Mouse (Mus musculus): ENCODE results near the gene Lig3. TPM values are rescaled to one million over a fixed set of nuclear protein-coding genes. Genes with fewer than 3 reads are reported as not detected.

Gene Lig3
- polyA plus RNA-seq, 1 experiment from 2014 or later = 27.3 TPM

DNA sequence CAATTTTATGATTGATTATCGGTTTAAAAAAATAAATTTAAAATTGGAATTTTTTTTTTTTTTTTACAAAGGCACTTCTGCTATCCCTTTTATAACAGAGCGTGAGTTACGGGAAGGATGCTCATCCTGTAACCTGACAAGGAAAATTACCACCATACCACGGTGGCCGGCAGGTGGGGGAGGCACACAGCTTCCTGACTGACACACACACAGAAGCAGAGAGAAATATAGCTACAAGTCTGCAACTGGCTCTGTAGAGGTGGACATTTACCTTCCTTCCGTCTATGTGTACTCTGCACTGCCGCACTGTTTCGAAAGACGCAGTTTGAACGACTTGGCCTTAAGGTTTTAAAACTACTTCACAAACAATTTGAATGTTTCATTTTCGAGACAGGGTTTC lies 71.2 kb downstream of the Lig3 start:
- H3K27me3 ChIP-seq (ENCODE audit: control insufficient read depth, insufficient read depth, low read length) = no peaks in the 10 kb centered on the region
- H3K27ac ChIP-seq (ENCODE audit: low read length) = no peak overlapping the region
- no peak overlapping the region for H3K4me3 ChIP-seq (replicated peaks; ENCODE audit: low read length)
- WGBS = 83% methylated on average over 11 of the region's 11 CpGs
- ATAC-seq (ENCODE audit: insufficient read depth, low FRiP score) = no peak
- H3K9ac ChIP-seq (ENCODE audit: low read length) = no peak overlapping the region
- H3K36me3 ChIP-seq (ENCODE audit: control insufficient read depth, insufficient read depth, low read length) = no peaks in the 10 kb centered on the region
- peaks cover 6% of the 10 kb centered on the region for H3K4me1 ChIP-seq (ENCODE audit: control insufficient read depth, insufficient read depth, low read length)
- H3K9me3 ChIP-seq (replicated peaks; ENCODE audit: control insufficient read depth, low read length) = no peaks in the 10 kb centered on the region
- H3K4me2 ChIP-seq (ENCODE audit: low read depth, low read length) = no peak overlapping the region

GRCm38 (mm10) chr11:82852540-82852939 lies 71.6 kb downstream of the Lig3 start:
- 82% methylated on average over 10 of the region's 10 CpGs for WGBS
- Histone ChIP-seq H3K27ac (ENCODE audit: low read length) (no peak overlapping the region), H3K4me2 (ENCODE audit: low read depth, low read length) (no peak overlapping the region), H3K9ac (ENCODE audit: low read length) (no peak overlapping the region), H3K4me1 (ENCODE audit: control insufficient read depth, insufficient read depth, low read length) (peaks cover 6% of the 10 kb centered on the region), H3K4me3 (replicated peaks; ENCODE audit: low read length) (no peak overlapping the region), H3K36me3 (ENCODE audit: control insufficient read depth, insufficient read depth, low read length) (no peaks in the 10 kb centered on the region), H3K9me3 (replicated peaks; ENCODE audit: control insufficient read depth, low read length) (no peaks in the 10 kb centered on the region), H3K27me3 (ENCODE audit: control insufficient read depth, insufficient read depth, low read length) (no peaks in the 10 kb centered on the region)
- no peak for ATAC-seq (ENCODE audit: insufficient read depth, low FRiP score)

- ATAC-seq (ENCODE audit: insufficient read depth, low FRiP score) = no peak
- Histone ChIP-seq H3K9me3 (replicated peaks; ENCODE audit: control insufficient read depth, low read length) (no peaks in the 10 kb centered on the region), H3K27ac (ENCODE audit: low read length) (no peak overlapping the region), H3K4me1 (ENCODE audit: control insufficient read depth, insufficient read depth, low read length) (peaks cover 6% of the 10 kb centered on the region), H3K4me2 (ENCODE audit: low read depth, low read length) (no peak overlapping the region), H3K27me3 (ENCODE audit: control insufficient read depth, insufficient read depth, low read length) (no peaks in the 10 kb centered on the region), H3K4me3 (replicated peaks; ENCODE audit: low read length) (no peak overlapping the region), H3K36me3 (ENCODE audit: control insufficient read depth, insufficient read depth, low read length) (no peaks in the 10 kb centered on the region), H3K9ac (ENCODE audit: low read length) (no peak overlapping the region)
- 82% methylated on average over 7 of the region's 7 CpGs for WGBS
These were observed 72.0 kb downstream of the Lig3 start for GRCm38 (mm10) chr11:82852958-82853357.

Other genes starting within 250 kb of the Lig3 start
- gene Cct6b, start 16.8 kb upstream of the Lig3 start, polyA plus RNA-seq (2015; fragmentation: Nextera tagmentation; extraction: Ambion mirVana) = 0.16 and 0.23 TPM in 2 replicates
- 35.4 and 36.1 TPM in 2 replicates for gene Zfp830, start 16.8 kb upstream of the Lig3 start, polyA plus RNA-seq (2015; fragmentation: Nextera tagmentation; extraction: Ambion mirVana)
- 21.9 and 23.8 TPM in 2 replicates for gene Rffl, start 90.1 kb downstream of the Lig3 start, polyA plus RNA-seq (2015; fragmentation: Nextera tagmentation; extraction: Ambion mirVana)
- gene Rad51d, start 109.5 kb downstream of the Lig3 start, polyA plus RNA-seq (2015; fragmentation: Nextera tagmentation; extraction: Ambion mirVana) = 12.5 and 12.8 TPM in 2 replicates
- 0.22 TPM in 1 of 2 replicates, not detected in the other for gene Fndc8, start 111.0 kb downstream of the Lig3 start, polyA plus RNA-seq (2015; fragmentation: Nextera tagmentation; extraction: Ambion mirVana)
- gene Nle1, start 127.3 kb downstream of the Lig3 start, polyA plus RNA-seq (2015; fragmentation: Nextera tagmentation; extraction: Ambion mirVana) = 28.5 and 33.8 TPM in 2 replicates
- gene Unc45b, start 129.4 kb downstream of the Lig3 start, polyA plus RNA-seq (2015; fragmentation: Nextera tagmentation; extraction: Ambion mirVana) = 1.3 and 10.6 TPM in 2 replicates
- 1.9 and 2.3 TPM in 2 replicates for gene Slfn5, start 170.2 kb downstream of the Lig3 start, polyA plus RNA-seq (2015; fragmentation: Nextera tagmentation; extraction: Ambion mirVana)
- 21.2 and 21.3 TPM in 2 replicates for gene Slfn9, start 210.7 kb downstream of the Lig3 start, polyA plus RNA-seq (2015; fragmentation: Nextera tagmentation; extraction: Ambion mirVana)
- gene Slfn8, start 239.7 kb downstream of the Lig3 start, polyA plus RNA-seq (2015; fragmentation: Nextera tagmentation; extraction: Ambion mirVana) = 0.81 and 0.85 TPM in 2 replicates

All from stomach, embryonic 16.5 days (tissue).